Mouse (Mus musculus) neural tube, embryonic 13.5 days (tissue): Measurements from ENCODE around the gene Upf3a. TPM values are rescaled to one million over a fixed set of nuclear protein-coding genes. Genes with fewer than 3 reads are reported as not detected.
A peak's percentile ranks its signal among the peaks of the same experiment; 100 is the strongest.
"Not testable (repeated sequence)": the region's sequence is repeated elsewhere in the genome, so short reads cannot be mapped to it uniquely, and the experiment has no call there.

ENCODE experiments used
- ATAC-seq: fragments of 200-750 bp; cut with Nextera tagmentation; 2 replicates; pipeline ENCODE4 v1.8.0; 2017; ENCODE audit warnings: low read depth, mild to moderate bottlenecking, moderate TSS enrichment, moderate library complexity
- H3K27ac ChIP-seq: fragments of 300-500 bp; sonication (generic); replicated peaks from 2 replicates; pipeline ENCODE4 v1.5.1; 2015; ENCODE audit warnings: moderate library complexity, mild to moderate bottlenecking, inconsistent platforms
- H3K27me3 ChIP-seq: fragments of 300-500 bp; sonication (generic); 2 replicates; pipeline ENCODE4 v1.6.1; 2015; ENCODE audit warnings: mild to moderate bottlenecking, inconsistent platforms
- H3K36me3 ChIP-seq: fragments of 300-500 bp; sonication (generic); 2 replicates; pipeline ENCODE4 v1.6.1; 2015; ENCODE audit warnings: mild to moderate bottlenecking, inconsistent platforms
- H3K4me1 ChIP-seq: fragments of 300-500 bp; sonication (generic); replicated peaks from 2 replicates; pipeline ENCODE4 v1.6.1; 2015; ENCODE audit warnings: inconsistent platforms
- H3K4me2 ChIP-seq: fragments of 300-500 bp; sonication (generic); 2 replicates; pipeline ENCODE4 v1.6.1; 2015; ENCODE audit warnings: inconsistent platforms, mild to moderate bottlenecking, moderate library complexity
- H3K4me3 ChIP-seq: fragments of 300-500 bp; sonication (generic); 2 replicates; pipeline ENCODE4 v1.5.1; 2015; ENCODE audit warnings: mild to moderate bottlenecking, inconsistent platforms
- H3K9ac ChIP-seq: fragments of 300-500 bp; sonication (generic); 2 replicates; pipeline ENCODE4 v1.6.1; 2015; ENCODE audit warnings: moderate library complexity, mild to moderate bottlenecking, inconsistent platforms
- H3K9me3 ChIP-seq: fragments of 300-500 bp; sonication (generic); 2 replicates; pipeline ENCODE4 v1.6.1; 2016; ENCODE audit warnings: inconsistent platforms
- WGBS: fragments of 180-500 bp; shearing (Covaris S2); methylation state at CpG from one replicate; pipeline ENCODE4 v1.1.7; 2015; 5-methylcytosine and 5-hydroxymethylcytosine counted together
- polyA plus RNA-seq: library from polyadenylated mRNA; unstranded; fragments of >200 nt; fragmentation: Nextera tagmentation; extraction: Ambion mirVana; gene quantifications from 2 replicates; pipeline ENCODE4 v1.2.1, GENCODE M21; 2015

The Upf3a gene
- polyA plus RNA-seq, 1 experiment from 2014 or later: 46.2 TPM

- Histone ChIP-seq H3K27ac (peak overlapping the region; percentile 99), H3K9ac (peak overlapping the region; percentile 92), H3K36me3 (peaks cover 48% of the 10 kb centered on the region), H3K9me3 (no peaks in the 10 kb centered on the region), H3K4me3 (peak overlapping the region; percentile 68), H3K27me3 (no peaks in the 10 kb centered on the region), H3K4me2 (peak overlapping the region; percentile 84), H3K4me1 (peaks cover 22% of the 10 kb centered on the region)
- under 1% methylated on average over 45 of the region's 47 CpGs for WGBS
- ATAC-seq: peak; percentile 97
These were observed 417 bp downstream of the Upf3a start for GRCm38 (mm10) chr8:13785764-13786299.

DNA sequence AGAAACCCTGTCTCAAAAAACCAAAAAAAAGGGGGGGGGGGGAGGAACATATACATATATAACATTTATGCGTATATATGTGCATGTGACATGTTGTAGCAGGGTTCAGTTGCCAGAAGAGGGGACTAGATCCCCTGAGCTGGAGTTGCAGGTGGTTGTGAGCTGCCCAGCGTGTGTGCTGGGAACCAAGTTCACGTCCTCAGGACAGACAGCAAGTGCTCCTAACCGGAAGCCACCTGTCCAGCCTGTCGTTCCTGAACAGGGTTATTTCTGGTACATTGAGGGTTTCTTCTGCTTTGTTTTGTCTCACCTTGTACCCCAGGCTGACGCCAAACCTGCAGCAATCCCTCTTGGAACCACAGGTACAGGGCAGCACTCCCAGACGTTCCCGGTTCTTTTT lies 4.2 kb downstream of the Upf3a start:
- Histone ChIP-seq H3K27me3 (no peaks in the 10 kb centered on the region), H3K9me3 (no peaks in the 10 kb centered on the region), H3K4me1 (peaks cover 18% of the 10 kb centered on the region), H3K4me3 (no peak overlapping the region), H3K27ac (no peak overlapping the region), H3K9ac (no peak overlapping the region), H3K4me2 (no peak overlapping the region), H3K36me3 (peaks cover 60% of the 10 kb centered on the region)
- 93% methylated on average over 8 of the region's 8 CpGs for WGBS
- no peak for ATAC-seq

GRCm38 (mm10) chr8:13793097-13793745 lies 7.8 kb downstream of the Upf3a start:
- ATAC-seq: no peak
- H3K36me3 ChIP-seq: peaks cover 83% of the 10 kb centered on the region
- H3K27ac ChIP-seq: no peak overlapping the region
- no peaks in the 10 kb centered on the region for H3K9me3 ChIP-seq
- WGBS: 82% methylated on average over 8 of the region's 8 CpGs
- no peaks in the 10 kb centered on the region for H3K4me1 ChIP-seq
- H3K4me2 ChIP-seq: no peak overlapping the region
- H3K4me3 ChIP-seq: no peak overlapping the region
- H3K9ac ChIP-seq: no peak overlapping the region
- H3K27me3 ChIP-seq: no peaks in the 10 kb centered on the region

- no peak overlapping the region for H3K9ac ChIP-seq
- no peak overlapping the region for H3K4me3 ChIP-seq
- no peak overlapping the region for H3K27ac ChIP-seq
- no peak overlapping the region for H3K4me2 ChIP-seq
- H3K9me3 ChIP-seq: no peaks in the 10 kb centered on the region
- H3K4me1 ChIP-seq: no peaks in the 10 kb centered on the region
- no peaks in the 10 kb centered on the region for H3K27me3 ChIP-seq
- 84% methylated on average over 11 of the region's 11 CpGs for WGBS
- peaks cover 83% of the 10 kb centered on the region for H3K36me3 ChIP-seq
- ATAC-seq: no peak
These were observed 8.3 kb downstream of the Upf3a start for GRCm38 (mm10) chr8:13793746-13794101.

GRCm38 (mm10) chr8:13797676-13798075 lies 12.3 kb downstream of the Upf3a start:
- no peak for ATAC-seq
- no peak overlapping the region for H3K27ac ChIP-seq
- no peaks in the 10 kb centered on the region for H3K9me3 ChIP-seq
- H3K9ac ChIP-seq: no peak overlapping the region
- H3K36me3 ChIP-seq: peaks cover 65% of the 10 kb centered on the region
- H3K27me3 ChIP-seq: no peaks in the 10 kb centered on the region
- no peak overlapping the region for H3K4me2 ChIP-seq
- H3K4me1 ChIP-seq: no peaks in the 10 kb centered on the region
- H3K4me3 ChIP-seq: no peak overlapping the region
- whole genome bisulfite sequencing: 91% methylated on average over 5 of the region's 5 CpGs

DNA sequence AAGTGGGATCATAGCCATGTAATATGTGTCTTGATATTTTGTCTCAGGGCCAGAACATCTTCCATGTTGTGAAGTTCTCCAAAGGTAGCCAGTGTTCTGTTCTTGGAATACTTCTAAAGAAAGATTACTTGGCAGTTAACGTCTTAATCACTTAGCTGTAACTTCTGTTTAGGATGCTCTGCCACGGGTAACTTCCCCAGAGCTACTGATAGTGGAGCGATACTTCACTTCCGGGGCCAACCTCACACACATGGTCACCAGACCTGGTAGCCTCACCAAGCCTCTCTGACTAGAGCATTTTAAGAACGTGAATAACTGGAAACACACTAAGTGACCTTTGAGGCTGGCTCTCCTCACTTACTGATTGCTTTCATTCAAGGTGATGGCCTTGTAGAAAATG lies 14.2 kb downstream of the Upf3a start:
- WGBS: 89% methylated on average over 5 of the region's 5 CpGs
- Histone ChIP-seq H3K9ac (no peak overlapping the region), H3K27me3 (no peaks in the 10 kb centered on the region), H3K9me3 (no peaks in the 10 kb centered on the region), H3K4me2 (no peak overlapping the region), H3K27ac (no peak overlapping the region), H3K4me3 (no peak overlapping the region), H3K36me3 (peaks cover 46% of the 10 kb centered on the region), H3K4me1 (no peaks in the 10 kb centered on the region)
- ATAC-seq: no peak

DNA sequence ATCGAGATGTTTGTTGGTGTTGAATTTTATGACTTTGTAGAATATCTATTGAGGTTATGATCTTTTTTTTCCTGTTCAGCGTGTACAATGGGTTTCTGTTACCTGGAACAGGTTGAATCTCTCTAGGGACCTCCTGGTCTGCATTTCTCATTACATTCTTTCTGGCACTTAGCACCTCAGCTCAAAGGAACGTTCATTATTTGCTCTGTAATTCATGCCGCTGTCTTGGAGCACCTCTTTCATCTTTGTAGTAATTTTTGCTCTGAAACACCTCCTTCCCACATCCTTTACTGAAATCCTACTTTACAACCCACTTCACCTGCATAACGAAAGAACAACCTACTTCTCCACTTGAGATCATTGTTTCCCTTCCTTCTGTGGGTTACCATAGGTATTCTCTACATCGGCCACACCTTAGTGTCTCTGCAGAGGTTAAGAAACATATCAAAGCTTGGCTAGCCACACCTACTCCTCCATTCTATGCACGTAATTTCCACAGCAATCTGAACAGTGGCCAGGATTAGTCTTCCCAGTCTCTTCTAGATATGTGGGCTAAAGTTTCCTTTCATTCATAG lies 43.3 kb downstream of the Upf3a start:
- Histone ChIP-seq H3K9me3 (no peaks in the 10 kb centered on the region), H3K9ac (no peak overlapping the region), H3K27me3 (no peaks in the 10 kb centered on the region), H3K36me3 (no peaks in the 10 kb centered on the region), H3K4me3 (no peak overlapping the region), H3K4me1 (no peaks in the 10 kb centered on the region), H3K4me2 (no peak overlapping the region), H3K27ac (no peak overlapping the region)
- 81% methylated on average over 7 of the region's 7 CpGs for WGBS
- no peak for ATAC-seq

DNA sequence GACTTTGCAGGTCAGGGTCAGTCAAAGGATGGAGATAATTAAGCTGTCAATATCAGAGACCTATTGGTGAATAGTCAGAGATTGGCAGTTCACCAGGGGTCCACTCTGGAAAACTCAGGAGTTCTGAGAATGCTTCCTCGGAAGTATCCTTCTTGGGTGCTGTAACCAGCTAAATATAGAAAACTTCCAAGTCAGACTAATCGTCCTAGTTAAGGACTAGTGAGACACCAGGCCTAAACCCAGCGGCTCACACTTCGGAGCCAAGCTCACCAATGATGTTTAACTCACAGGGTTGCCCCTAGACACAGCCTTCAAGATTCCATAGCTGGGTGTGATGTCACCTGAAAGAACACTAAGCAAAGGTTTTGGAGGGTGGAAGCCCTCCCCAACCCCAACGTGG lies 52.9 kb downstream of the Upf3a start, which contains the start of gene AF366264:
Gene AF366264 (minus strand): TSS at position 101 of the 400 bp plus-strand sequence.
- not testable (repeated sequence) for H3K27me3 ChIP-seq, H3K27ac ChIP-seq, H3K4me3 ChIP-seq, H3K9me3 ChIP-seq, H3K4me1 ChIP-seq, H3K4me2 ChIP-seq, ATAC-seq, H3K36me3 ChIP-seq, H3K9ac ChIP-seq
- WGBS: 89% methylated on average over 5 of the region's 5 CpGs

GRCm38 (mm10) chr8:13843286-13843685 lies 57.9 kb downstream of the Upf3a start:
- not testable (repeated sequence) for H3K9ac ChIP-seq, ATAC-seq, H3K4me1 ChIP-seq, H3K4me3 ChIP-seq, H3K27me3 ChIP-seq, H3K9me3 ChIP-seq, H3K4me2 ChIP-seq, H3K36me3 ChIP-seq, H3K27ac ChIP-seq
- 80% methylated on average over 1 of the region's 1 CpGs for WGBS

Other genes starting within 250 kb of the Upf3a start
- gene 1700029H14Rik, start 223.2 kb upstream of the Upf3a start, polyA plus RNA-seq: not detected in 2 replicates
- gene Rasa3, start 108.0 kb upstream of the Upf3a start, polyA plus RNA-seq: 28.3 and 30.7 TPM in 2 replicates
- gene Cfap97d2, start 79.7 kb upstream of the Upf3a start, polyA plus RNA-seq: 1.3 and 1.8 TPM in 2 replicates
- 166 and 175 TPM in 2 replicates for gene Cdc16, start 27.9 kb upstream of the Upf3a start, polyA plus RNA-seq
- gene AF366264, start 52.8 kb downstream of the Upf3a start, polyA plus RNA-seq: not detected in 2 replicates
- 43.9 and 48.8 TPM in 2 replicates for gene Champ1, start 84.0 kb downstream of the Upf3a start, polyA plus RNA-seq
- 116 and 127 TPM in 2 replicates for gene Coprs, start 104.7 kb downstream of the Upf3a start, polyA plus RNA-seq